Mouse (Mus musculus) liver, postnatal 0 days (tissue): ENCODE data around the gene Naip6. TPM values are rescaled to one million over a fixed set of nuclear protein-coding genes. Genes with fewer than 3 reads are reported as not detected.
"Not testable (repeated sequence)": the region's sequence is repeated elsewhere in the genome, so short reads cannot be mapped to it uniquely, and the experiment has no call there.

Experiments used
- ATAC-seq: fragments of 200-750 bp; cut with Nextera tagmentation; 2 replicates; pipeline ENCODE4 v1.8.0; 2017; ENCODE audit warnings: mild to moderate bottlenecking, moderate library complexity
- DNase-seq: peaks from one replicate; pipeline ENCODE4 v3.0.0-alpha.2; 2016
- H3K27ac ChIP-seq: fragments of 300-500 bp; sonication (generic); 2 replicates; pipeline ENCODE4 v1.5.1; 2014; ENCODE audit warnings: antibody characterized with exemption, moderate library complexity, mild to moderate bottlenecking, low read depth
- H3K27me3 ChIP-seq: fragments of 300-500 bp; sonication (generic); 2 replicates; pipeline ENCODE4 v1.6.1; 2014; ENCODE audit warnings: low read length, control low read depth, mixed read lengths; ENCODE audit not compliant: insufficient read depth
- H3K36me3 ChIP-seq: fragments of 300-500 bp; sonication (generic); replicated peaks from 2 replicates; pipeline ENCODE4 v1.6.1; 2014; ENCODE audit warnings: mild to moderate bottlenecking, control low read depth, low read length, moderate library complexity, mixed read lengths; ENCODE audit not compliant: insufficient read depth
- H3K4me1 ChIP-seq: fragments of 300-500 bp; sonication (generic); 2 replicates; pipeline ENCODE4 v1.6.1; 2014; ENCODE audit warnings: antibody characterized with exemption, mild to moderate bottlenecking, control low read depth; ENCODE audit not compliant: insufficient read depth
- H3K4me2 ChIP-seq: fragments of 300-500 bp; sonication (generic); 2 replicates; pipeline ENCODE4 v1.6.1; 2014; ENCODE audit warnings: low read depth, mild to moderate bottlenecking, low read length, moderate library complexity, mixed read lengths
- H3K4me3 ChIP-seq: fragments of 300-500 bp; sonication (generic); 2 replicates; pipeline ENCODE4 v1.5.1; 2014; ENCODE audit warnings: low read depth, low read length
- H3K9ac ChIP-seq: fragments of 300-500 bp; sonication (generic); replicated peaks from 2 replicates; pipeline ENCODE4 v1.6.1; 2014; ENCODE audit warnings: mild to moderate bottlenecking, moderate library complexity
- H3K9me3 ChIP-seq: fragments of 300-500 bp; sonication (generic); 2 replicates; pipeline ENCODE4 v1.6.1; 2016; ENCODE audit warnings: mild to moderate bottlenecking, control low read depth, low read length, mixed read lengths
- CTCF ChIP-seq: sonication (generic); IDR thresholded peaks from 2 replicates; pipeline ENCODE4 v1.5.1; 2016; ENCODE audit warnings: antibody characterized with exemption, low read depth
- EP300 ChIP-seq: IDR thresholded peaks from 2 replicates; pipeline ENCODE4 v1.6.1; 2016; ENCODE audit warnings: antibody characterized with exemption, low read depth, mild to moderate bottlenecking
- WGBS: fragments of 180-500 bp; shearing (Covaris S2); extraction: QIAGEN DNeasy Blood & Tissue Kit; methylation state at CpG from one replicate; pipeline ENCODE4 v1.1.7; 2014; ENCODE audit not compliant: insufficient replicate concordance; 5-methylcytosine and 5-hydroxymethylcytosine counted together
- polyA plus RNA-seq: library from polyadenylated mRNA; unstranded; fragments of >200 nt; fragmentation: Nextera tagmentation; extraction: Ambion mirVana; gene quantifications from 2 replicates; pipeline ENCODE4 v1.2.1, GENCODE M21; 2015

Gene Naip6
- 0.30 and 0.35 TPM in 2 replicates for polyA plus RNA-seq

DNA sequence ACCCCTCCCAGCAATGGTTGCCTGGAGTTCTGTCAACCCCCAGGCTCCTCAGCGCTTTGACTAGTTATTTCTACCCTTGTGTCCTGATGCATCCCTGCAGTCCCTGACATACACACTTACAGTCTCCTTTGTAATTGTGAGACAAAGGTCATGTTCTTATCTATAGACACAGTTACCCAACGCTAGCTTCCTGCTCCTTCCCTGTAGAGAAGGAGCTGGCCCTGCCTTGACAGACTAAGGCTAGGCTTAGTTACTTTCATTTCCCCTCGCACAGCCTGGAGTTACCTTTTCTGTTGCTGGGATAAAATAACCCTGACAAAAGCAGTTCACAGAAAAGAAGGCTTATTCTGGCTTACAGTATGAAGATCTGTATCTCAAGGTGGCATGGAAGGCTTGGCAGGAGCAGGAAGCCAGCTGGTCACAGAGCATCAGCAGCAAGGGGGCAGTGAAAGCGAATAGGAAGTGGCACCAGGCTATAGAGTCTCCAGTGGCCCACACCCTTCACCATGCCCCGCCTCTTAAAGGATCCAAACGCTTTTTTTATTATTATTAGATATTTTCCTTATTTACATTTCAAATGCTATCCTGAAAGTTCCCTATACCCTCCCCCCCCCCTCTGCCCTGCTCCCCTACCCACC lies at the start of gene Naip6:
Naip6 (minus strand) TSS at position 419 of the 638 bp plus-strand sequence.
- H3K4me1 ChIP-seq, H3K9me3 ChIP-seq, H3K36me3 ChIP-seq, H3K9ac ChIP-seq, H3K27ac ChIP-seq, H3K4me3 ChIP-seq, DNase-seq, H3K27me3 ChIP-seq, H3K4me2 ChIP-seq: not testable (repeated sequence)
- TF ChIP-seq CTCF = 0 out of 2 replicates have a peak, but pooled peaks have one; percentile 14
- peak; percentile 62 for ATAC-seq
- 33% methylated on average over 5 of the region's 6 CpGs for WGBS

DNA sequence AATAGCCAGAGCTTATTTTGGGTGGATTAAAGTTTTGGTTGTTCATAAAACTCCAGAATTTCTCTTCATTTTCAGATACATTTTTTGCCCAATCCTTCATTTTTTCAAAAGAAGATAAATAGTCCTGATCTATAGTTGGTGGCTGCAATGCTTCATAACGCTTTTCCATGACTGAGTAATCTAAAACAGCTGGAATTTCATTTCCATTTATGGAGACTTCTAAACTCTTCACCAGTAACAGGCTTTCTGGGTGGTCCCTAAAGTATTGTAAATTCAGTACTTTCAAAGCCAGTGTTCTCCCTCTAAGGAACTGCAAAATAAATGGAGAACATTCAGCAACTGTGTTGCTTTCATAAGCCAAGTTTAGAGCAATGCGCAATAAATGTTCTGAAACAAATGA lies 34.8 kb upstream of the Naip6 start:
- 69% methylated on average over 2 of the region's 2 CpGs for WGBS
- H3K27me3 ChIP-seq, H3K4me3 ChIP-seq, H3K4me2 ChIP-seq, H3K9ac ChIP-seq, H3K27ac ChIP-seq, DNase-seq, ATAC-seq, H3K9me3 ChIP-seq, H3K36me3 ChIP-seq, H3K4me1 ChIP-seq: not testable (repeated sequence)

DNA sequence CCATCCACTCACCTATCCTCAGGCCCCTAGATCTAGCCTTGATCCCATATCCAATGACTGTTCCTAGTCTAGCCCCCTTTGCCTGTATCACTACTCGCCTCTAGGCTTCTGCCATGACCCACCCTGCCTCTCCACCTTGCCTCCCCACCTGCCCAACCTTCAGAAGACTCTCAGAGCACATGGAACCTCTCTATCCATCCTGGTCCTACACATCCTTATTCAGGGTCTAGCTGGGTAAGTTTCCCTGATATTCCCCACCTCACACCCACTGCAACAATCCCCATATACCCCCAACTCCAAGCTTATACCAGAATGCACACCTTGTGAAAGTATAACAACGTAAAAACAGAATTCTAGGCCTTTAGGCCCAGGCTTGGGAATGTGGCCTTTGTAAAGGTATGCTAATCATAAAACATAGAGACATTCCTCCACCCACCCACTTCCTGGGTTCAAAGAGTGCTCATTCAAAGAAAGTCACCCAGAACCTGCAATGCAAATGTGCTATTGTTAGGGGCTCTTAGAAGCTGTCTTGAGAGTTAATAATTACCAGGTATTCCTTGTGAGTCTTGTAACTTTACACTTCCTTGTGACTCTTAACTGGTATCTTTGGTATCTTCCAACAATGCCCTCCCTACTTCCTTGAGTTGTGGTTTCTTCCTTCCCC lies 32.2 kb upstream of the Naip6 start:
- not testable (repeated sequence) for H3K9me3 ChIP-seq, H3K9ac ChIP-seq, DNase-seq, H3K4me1 ChIP-seq, ATAC-seq, H3K27me3 ChIP-seq, H3K27ac ChIP-seq, H3K36me3 ChIP-seq, H3K4me2 ChIP-seq, H3K4me3 ChIP-seq
- WGBS = 62% methylated on average over 1 of the region's 2 CpGs

DNA sequence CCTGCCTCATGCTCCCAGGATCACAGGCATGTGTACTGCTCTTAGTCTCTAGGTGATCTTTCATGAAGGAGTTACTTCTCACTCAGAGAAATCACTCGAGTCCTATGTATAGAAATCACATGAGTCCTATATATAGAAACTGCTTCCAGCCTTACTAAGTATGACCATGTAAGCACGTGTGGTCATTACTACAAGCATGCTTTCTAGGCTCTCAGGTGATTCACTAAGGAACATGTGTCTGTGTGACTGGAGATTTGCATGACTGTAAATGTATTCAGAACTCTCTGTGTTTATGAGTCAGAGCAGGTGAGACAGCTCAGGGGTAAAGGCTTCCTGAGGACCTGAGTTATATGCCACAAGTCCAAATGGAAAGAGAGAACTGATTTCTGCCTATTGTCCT lies 24.3 kb upstream of the Naip6 start:
- Histone ChIP-seq H3K27ac (no peak overlapping the region), H3K4me1 (no peaks in the 10 kb centered on the region), H3K9ac (no peak overlapping the region), H3K9me3 (no peaks in the 10 kb centered on the region), H3K4me3 (no peak overlapping the region), H3K36me3 (no peaks in the 10 kb centered on the region), H3K27me3 (no peaks in the 10 kb centered on the region), H3K4me2 (no peak overlapping the region)
- no peak for DNase-seq
- 58% methylated on average over 2 of the region's 2 CpGs for WGBS
- ATAC-seq = no peak
- TF ChIP-seq EP300 (no peak), CTCF (no peak)

DNA sequence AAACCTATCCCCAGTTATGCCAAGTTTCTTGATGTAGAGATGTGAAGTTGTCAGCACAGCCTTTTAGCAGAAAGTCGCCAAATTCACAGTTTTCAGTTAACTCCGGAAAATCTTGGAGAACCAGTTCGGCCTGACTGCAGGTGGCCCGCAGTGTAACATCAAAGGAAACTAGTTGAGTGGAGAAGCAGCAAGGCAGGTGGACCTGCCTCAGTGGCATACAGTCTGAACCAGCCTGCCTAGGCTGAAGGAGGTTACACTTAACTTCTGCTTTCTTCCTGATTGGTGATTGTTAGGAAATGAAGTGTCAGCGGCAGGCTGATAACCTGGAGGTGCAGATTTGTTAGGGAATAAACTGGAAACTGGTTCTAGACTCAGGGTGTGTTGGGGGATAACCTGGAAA lies 14.3 kb upstream of the Naip6 start:
- not testable (repeated sequence) for H3K36me3 ChIP-seq, H3K4me2 ChIP-seq, H3K4me1 ChIP-seq, H3K4me3 ChIP-seq, H3K27me3 ChIP-seq, H3K9me3 ChIP-seq, H3K27ac ChIP-seq, H3K9ac ChIP-seq, ATAC-seq, DNase-seq
- 24% methylated on average over 5 of the region's 5 CpGs for WGBS

DNA sequence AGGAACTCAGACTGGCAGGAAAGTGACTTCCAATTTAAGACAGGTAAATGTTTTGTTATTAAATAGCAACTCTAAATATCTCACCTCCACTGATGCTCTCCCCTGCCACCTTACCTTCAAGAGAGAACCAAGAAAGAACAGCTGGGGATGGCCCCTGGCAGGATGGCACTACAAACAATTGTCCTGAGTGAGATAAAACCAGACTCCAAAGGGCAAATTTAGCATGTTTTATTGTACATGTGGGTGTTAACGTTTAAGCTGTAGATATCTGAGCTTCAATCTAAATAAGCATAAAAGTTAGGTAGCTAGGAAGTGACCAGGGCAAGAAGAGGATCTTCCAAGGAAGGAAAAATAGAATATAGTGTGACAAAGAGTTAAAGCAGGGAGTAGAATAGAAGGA lies 11.4 kb upstream of the Naip6 start:
- H3K9me3 ChIP-seq, DNase-seq, H3K4me3 ChIP-seq, H3K27ac ChIP-seq, ATAC-seq, H3K4me1 ChIP-seq, H3K36me3 ChIP-seq, H3K4me2 ChIP-seq, H3K27me3 ChIP-seq, H3K9ac ChIP-seq: not testable (repeated sequence)
- WGBS = 22% methylated on average over 1 of the region's 1 CpGs

DNA sequence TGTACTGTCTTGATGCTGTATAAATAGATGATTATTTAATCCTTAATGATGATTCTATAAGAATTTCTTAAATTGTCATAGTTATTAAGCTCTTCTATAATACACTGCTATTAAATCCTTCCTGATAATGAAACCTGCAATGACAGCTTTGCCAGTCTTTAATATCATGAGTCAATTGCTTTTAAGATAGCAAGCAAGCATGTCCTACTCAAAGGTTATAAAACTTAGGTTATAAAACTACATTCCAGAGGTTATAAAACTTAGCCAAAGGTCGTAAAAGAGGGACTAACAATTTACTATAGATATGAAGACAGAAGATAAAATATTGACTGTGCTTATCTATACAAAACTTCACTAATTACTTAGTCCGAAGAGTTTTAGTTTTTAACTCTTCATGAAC lies 10.6 kb upstream of the Naip6 start:
- not testable (repeated sequence) for ATAC-seq, H3K4me2 ChIP-seq, DNase-seq, H3K27me3 ChIP-seq, H3K9ac ChIP-seq, H3K9me3 ChIP-seq, H3K4me3 ChIP-seq, H3K27ac ChIP-seq, H3K36me3 ChIP-seq, H3K4me1 ChIP-seq
- WGBS = 50% methylated on average over 2 of the region's 2 CpGs

DNA sequence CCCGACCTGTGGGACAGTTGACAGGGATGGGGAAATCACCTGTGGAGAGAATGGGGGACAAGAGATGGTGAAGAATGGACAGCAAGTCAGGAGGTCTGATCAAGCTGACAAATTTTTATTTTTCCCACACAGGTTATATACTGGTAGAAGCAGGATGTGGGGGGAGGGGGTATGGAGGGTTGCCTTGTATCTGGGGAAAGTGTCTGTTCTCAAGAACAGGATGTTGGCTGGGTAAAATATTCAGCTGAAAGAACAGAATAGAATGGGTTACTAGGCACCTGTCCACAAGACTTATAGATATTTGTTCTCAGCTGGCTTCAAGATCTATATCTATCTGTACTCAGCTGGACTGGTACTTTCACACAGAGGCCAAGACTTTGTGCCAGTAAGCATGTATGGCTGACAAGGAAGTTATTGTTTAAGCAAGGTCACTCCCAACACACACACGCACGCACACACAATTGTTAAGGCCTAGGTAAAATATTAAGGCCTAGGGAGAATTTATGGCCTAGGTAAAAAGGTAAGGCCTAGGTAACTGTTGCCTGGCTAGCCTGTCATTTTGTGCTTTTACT lies 4.9 kb upstream of the Naip6 start:
- H3K9me3 ChIP-seq, H3K4me1 ChIP-seq, H3K36me3 ChIP-seq, H3K27ac ChIP-seq, H3K27me3 ChIP-seq, DNase-seq, H3K4me3 ChIP-seq, ATAC-seq, H3K9ac ChIP-seq, H3K4me2 ChIP-seq: not testable (repeated sequence)
- WGBS = 89% methylated on average over 3 of the region's 3 CpGs
